Mouse (Mus musculus): ENCODE measurements around the gene Wfikkn1. TPM values are rescaled to one million over a fixed set of nuclear protein-coding genes. Genes with fewer than 3 reads are reported as not detected.
A peak's percentile ranks its signal among the peaks of the same experiment; 100 is the strongest.

The Wfikkn1 gene
- total RNA-seq, 2 experiments from 2014 or later, result 0.12 to 0.37 TPM

DNA sequence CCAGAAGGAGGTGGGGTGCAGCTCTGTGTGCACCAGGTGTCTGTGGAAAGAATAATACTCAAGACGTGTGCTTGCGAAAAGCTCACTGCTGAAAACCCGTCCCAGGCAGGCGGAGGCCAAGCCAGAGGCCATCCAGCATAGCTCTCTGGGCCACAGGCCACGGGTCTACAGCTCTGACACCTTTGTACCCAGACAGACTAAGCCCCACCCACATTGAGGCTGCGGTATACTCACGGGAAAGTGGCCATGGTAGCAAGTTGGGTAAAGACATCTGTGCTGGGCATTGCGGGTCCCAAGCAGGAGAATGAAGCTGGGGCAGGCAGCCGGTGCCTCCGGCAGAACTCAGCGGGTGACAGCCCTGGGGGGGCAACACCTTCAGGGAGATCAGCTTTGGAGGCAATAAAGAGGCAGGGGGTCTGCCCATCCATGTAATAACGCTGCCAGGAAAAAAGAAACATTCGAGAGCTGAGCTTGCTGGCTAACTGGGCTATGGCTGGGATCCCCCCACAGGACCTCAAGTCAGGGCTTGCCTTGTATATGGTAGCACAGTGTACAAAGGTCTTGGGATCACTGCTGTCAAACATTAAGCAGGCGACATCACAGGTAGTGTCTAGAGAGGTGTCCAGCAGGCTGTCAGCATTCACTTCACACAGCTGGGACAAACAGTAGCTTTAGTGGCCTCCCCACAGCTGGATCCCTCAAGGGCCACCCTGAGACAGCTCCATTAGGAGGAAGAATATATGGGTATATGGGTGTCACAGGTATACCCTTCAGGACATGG, 41.0 kb downstream of the Wfikkn1 start:
- no peak for ATAC-seq (replicated peaks; ENCODE audit: poor library complexity)

DNA sequence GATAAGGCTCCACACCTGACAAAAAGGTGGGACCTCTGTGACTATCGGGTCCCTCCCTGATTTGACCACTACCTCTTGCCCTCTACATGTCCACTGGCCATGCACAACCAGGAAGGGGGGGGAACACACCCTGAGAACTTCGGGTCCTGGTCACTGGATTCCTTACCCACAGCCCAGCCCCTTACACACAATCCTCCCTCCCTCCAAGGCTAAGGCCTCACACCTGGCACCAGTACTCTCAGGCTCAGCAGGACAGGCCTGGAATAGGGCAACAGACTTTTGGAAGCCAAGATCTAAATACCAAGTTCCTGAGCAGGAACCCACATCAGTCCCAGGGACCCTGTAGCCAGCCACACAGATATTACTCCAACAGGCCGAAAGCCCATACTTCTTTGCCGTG, 41.8 kb downstream of the Wfikkn1 start:
- no peak for ATAC-seq (replicated peaks; ENCODE audit: poor library complexity)

DNA sequence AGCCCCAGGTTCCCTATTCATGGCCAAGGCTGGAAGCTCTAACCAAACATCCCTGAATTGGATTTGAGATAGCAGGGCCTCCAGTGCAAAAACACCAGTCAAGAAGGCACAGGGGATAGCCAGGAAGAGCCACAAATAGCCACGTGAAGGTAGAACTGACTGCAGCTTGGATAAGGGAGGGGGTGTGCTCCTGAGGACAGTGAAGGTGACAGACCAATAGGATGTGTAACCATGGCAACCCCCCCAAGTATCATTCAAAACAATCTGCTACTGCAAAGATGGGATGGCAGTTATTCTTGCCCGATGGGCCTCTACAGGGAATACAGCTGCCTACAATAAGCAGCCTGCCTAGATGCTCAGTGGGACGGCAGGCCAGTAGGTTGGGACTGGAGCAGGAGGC, 43.1 kb downstream of the Wfikkn1 start:
- no peak for ATAC-seq (replicated peaks; ENCODE audit: poor library complexity)

DNA sequence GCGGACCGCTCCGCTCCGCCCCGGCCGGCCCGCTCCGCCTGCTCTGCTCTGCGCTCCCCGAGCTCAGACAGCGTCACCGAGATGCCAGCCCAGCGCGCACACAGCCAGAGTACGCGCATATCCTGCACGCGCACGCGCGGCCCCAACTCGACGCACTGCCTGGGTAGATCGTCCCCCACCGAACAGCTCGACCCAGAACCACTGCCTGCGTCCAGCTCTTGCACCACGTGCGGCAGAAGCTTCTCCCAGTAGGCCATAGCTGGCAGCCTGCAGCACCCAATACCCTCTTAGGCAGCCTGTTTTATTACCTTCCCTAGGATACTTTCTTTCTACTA, 43.6 kb downstream of the Wfikkn1 start, which contains the start of gene Rhbdl1:
TSS of gene Rhbdl1 (minus strand) at position 220 of the 335 bp plus-strand sequence.
- ATAC-seq (replicated peaks; ENCODE audit: poor library complexity), result peak; percentile 48

DNA sequence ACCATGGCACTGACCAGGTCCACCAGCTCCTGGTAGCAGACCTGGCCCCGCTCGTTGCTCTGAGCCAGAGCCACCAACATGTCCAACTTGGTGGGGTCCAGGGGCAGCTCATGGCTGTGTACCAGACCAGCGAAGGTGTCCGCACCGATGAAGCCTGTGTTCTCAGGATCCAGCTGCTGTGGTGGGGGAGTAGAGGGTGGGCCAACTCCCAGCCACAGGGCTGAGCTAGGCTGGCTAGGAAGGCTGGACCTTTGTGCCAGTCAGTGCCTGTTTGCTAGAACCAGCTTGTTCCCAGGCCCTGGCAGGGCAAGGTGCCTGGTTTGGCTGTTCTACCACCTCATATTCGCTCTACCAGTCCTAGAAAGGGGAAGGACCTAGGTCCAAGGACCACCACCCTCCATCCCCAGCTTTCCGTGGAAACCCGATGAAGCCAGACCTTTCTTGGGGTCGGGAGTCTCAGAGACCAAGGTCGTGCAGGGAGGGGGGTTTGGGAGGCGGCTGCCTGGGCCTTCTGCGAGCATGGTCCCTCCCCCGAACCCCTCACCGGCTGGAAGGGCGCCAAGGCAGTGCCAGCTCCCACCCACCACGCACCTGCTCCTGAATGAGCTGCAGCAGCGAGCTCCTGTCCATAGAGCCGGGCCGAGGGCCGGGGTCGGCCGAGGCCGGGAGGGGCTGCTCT, 44.1 kb downstream of the Wfikkn1 start:
- ATAC-seq (replicated peaks; ENCODE audit: poor library complexity), result no peak

DNA sequence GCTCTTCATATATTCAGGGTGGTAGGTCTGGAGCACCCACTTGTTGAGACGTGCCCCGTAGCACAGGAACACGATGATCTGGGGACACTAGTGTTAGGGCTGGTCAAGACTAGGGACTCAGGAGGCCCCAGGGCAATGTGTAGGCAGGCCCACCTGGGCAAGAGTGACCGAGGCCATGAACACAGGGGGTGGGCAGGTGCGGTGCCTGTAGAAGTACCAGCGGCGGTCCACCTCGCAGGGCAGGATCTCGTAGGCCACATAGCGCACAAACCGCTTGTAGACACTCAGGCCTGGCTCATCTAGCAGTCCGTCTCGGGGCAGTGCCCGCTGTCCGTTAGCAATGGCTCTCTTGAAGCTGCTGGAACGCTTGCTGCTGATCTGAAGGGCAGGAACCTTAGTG, 44.8 kb downstream of the Wfikkn1 start:
- no peak for ATAC-seq (replicated peaks; ENCODE audit: poor library complexity)

DNA sequence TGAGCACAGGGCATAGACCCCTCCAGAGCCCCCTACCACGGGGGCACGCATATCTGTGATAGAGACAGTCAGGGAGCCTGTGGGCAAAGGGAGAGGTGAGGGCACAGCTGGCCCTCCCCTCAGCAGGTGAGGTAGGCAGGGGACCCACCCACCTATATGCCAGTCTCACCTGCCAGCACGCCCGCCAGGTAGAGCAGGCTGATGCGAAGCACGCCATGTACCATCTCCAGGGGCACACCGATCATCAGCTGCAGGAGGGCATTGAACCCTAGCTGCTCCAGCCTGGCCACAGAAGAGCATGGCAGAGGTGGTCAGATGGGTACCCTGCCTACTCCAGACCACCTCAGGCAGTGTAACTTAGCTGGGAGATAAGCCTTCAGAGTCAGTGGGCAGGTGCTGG, 45.4 kb downstream of the Wfikkn1 start:
- ATAC-seq (replicated peaks; ENCODE audit: poor library complexity), result no peak

DNA sequence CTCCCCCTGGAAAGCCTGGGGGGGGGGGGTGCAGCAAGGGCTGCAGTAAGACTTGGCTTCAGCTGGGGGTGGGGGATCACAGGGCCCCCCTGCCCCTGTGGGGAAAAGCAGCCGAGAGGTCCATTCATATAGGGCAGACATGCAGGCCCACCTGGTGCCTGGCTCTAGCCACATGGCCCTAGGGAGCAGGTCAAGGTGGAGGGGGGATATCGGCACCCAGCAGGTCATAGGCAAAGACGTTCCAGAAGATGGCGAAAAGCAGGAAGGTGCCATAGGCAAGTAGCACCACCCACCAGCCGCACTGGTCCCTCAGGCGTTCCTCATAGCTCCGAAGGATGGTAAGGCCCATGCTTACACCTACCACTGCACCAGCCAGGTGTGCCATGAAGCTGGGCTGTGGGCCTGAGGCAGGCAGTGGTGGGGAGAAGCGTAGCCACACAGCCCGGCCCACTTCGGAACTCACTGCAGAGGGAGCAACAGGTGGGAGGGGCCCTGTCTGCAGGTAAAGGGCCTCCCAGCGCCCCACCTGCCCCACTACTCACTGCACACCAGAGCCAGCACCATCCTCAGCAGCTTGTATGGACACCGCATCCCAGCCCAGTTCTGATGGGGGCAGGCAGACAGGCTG, 45.9 kb downstream of the Wfikkn1 start:
- no peak for ATAC-seq (replicated peaks; ENCODE audit: poor library complexity)

DNA sequence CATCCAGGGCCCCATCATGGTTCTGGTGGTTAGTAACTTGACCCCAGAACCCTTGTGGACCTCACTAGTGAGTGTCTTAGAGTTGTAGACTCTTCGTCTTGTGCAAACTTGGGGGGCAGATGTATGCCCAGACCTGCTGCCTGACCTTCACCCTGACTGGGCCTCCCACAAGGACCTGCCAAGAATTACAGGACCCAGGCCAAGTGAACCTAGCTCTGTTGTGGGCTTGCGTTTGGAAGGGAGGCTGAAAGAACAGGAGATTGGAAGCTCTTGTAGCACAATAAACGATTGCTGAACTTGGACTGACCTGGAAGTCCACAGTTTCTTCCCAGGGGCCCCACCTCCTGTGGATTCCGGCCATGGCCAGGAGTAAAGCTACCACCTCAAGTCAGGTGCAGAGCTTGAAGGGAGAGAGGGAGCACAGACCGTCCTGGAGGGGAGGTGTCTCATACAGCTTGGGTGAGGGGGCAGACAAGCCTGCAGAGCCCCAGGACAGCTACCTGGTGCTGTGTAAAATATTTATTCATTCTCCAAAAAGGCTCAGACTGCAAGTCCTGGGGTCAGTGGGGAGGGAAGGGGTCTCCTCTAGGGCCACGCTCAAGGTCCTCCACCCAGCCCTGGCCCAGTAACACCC, 46.6 kb downstream of the Wfikkn1 start:
- ATAC-seq (replicated peaks; ENCODE audit: poor library complexity), result no peak

DNA sequence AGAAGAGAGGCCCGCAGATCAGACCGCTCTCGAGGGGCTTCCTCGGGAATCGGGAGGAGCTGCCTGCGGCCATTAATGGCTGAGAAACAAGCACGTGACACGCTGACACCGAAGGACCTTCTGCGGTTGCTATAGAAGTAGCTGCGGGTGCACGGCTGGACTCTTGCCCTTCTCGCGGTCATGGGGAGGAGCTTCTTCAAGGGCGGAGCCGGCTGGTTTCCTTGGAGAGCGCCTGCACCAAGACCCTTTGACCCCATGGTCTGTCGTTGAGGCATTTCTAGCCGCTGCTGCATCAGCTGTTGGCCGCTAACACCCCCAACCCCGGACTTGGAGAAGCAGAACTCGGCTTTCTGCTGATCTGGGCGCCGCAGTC, 47.4 kb downstream of the Wfikkn1 start, which contains the start of gene Stub1:
TSS of gene Stub1 (minus strand) at position 114 of the 373 bp plus-strand sequence.
- ATAC-seq (replicated peaks; ENCODE audit: poor library complexity), result peak; percentile 38

DNA sequence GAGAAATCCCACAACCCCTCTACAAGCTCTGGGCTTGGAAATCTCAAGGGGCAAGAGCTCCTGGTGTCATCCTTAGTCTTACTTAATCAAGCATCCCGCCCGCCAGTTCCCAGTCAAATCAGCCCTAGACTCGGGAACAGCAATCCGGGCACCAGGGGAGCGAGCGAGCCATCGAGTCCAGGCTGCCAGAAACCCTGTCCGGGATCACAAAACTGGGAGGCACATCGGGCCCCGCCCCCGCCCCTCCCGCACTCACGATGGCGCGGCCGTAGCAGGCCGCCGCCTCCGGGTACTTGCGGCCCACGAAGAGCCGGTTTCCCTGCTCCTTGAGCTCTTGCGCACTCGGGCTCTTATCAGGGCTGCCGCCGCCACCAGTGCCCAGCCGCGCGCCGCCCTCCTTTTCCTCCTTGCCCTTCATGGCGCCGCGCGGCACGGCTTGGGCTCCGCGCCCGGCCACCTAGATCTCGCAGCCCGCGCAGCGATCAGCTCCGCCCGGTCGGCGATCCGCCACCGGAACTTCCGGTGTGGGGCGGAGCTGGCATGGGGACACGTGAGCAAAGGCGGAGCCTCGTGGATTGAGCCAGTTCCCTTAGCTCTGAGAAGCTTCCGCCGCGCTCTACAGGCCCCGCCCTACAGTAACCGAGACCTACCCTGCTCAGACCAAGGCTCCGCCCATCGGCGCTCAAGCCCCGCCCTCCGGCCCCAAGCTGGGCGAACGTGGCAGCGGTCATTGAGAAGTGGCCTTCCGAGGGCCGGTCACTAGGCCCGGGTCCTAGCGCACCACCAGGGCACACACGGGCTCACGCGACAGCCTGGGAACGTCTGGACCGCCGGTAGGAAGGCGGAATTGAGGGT, 48.0 kb downstream of the Wfikkn1 start:
- peak; percentile 71 for ATAC-seq (replicated peaks; ENCODE audit: poor library complexity)

DNA sequence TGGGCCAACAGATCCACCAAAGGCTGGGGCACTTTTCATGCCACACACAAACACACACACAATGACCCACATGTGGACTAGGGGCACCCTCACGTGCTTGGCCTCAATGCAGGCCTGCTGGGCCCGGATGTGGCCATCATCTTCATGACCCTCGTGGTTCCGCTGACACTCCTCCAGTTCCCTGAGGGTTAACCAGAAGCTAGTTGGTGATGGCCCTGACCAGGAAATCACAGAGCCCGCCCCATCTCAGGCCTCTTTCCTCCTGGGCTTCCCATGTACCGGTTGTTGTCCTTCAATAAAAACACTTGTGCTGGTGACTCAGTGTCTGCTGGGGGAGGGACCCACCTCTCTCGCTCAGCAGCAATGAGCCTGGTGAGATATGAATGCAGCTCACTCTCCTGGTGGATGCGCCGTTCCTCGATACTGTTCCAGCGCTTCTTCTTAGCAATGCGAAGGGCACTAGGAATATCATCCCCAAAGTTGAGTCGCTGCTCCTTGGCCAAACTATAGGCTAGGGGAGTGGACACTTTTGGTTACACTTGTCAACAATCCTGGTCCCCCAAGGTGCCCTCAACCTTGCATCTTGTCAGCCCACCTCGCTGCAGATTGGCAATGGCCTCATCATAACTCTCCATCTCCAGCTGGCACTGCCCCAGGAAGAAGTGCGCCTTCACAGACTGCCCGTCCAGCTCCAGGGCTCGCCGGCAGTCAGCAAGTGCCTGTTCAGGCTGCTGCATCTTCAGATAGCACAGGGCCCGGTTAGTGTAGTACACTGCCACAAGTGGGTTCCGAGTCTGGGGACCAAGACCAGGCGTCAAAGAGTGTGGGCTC, 49.0 kb downstream of the Wfikkn1 start:
- no peak for ATAC-seq (replicated peaks; ENCODE audit: poor library complexity)

DNA sequence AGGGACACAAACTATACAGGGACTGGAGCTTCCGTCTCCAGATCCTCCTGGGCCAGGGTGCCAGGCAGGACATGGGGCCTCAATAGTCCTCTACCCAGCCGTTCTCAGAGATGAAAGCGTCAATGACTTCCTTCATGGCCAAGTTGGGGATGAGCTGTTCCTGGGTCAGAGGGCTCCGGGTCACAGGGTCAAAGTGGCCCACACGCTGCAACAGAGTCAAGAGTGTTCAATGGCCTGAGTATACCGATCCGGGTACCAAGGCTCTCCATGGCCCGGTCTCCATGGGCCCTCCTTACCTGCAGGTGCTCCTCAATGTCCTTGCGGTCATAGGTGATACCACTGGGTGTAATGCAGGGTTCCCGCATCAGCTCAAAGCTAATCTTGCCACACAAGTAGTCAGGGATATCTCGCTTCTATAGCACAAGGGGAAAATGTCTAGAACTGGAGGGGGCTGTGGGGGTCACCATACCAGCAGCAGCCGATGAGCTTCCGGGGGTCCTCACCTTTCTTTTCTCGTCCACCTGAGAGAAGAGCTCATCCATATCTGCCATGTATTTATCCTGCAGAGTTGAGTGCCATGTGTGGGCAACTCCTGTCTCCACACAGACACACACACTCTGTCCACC, 49.7 kb downstream of the Wfikkn1 start:
- ATAC-seq (replicated peaks; ENCODE audit: poor library complexity), result no peak

DNA sequence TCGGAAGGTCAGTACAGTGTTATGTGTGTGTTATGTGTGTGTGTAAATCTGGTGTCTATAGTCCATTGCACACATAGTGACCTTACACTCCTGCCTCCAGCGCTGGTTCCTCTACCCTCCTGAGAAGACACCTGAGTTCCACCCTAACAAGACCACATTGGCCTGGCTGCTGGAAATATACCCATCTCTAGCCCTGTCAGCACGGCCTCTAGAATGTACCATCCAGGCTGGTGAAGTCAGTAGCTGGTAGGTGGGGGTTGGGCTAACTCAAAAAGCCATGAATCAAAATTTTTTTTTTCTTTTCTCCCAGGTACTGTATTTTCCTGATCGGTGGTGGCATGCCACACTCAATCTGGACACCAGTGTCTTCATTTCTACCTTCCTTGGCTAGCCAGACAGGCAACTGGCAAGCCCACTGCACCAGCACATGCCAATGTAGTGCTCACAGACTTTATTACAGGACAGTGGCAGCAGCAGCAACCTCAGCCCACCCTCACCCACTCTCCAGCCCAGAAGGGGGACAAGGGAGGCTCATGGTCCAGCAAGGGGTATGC, 50.4 kb downstream of the Wfikkn1 start:
- ATAC-seq (replicated peaks; ENCODE audit: poor library complexity), result no peak

DNA sequence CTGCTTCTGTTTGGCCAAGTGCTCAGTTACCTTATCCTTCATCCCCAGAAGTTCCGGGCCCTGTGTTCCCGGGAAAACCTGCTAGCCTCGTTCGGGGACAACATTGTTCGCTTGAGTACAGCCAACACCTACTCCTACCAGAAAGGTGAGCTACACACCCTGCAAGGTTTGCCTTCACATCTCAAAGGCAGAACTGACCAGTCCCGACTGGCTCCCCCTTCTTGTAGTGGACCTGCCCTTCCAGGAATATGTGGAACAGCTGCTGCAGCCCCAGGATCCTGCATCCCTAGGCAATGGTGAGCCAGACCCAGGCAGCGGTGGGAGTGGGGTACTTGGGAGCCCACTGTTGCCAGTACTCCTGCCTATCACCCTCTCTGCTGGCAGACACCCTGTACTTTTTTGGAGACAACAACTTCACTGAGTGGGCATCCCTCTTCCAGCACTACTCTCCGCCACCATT, 51.1 kb downstream of the Wfikkn1 start:
- no peak for ATAC-seq (replicated peaks; ENCODE audit: poor library complexity)

DNA sequence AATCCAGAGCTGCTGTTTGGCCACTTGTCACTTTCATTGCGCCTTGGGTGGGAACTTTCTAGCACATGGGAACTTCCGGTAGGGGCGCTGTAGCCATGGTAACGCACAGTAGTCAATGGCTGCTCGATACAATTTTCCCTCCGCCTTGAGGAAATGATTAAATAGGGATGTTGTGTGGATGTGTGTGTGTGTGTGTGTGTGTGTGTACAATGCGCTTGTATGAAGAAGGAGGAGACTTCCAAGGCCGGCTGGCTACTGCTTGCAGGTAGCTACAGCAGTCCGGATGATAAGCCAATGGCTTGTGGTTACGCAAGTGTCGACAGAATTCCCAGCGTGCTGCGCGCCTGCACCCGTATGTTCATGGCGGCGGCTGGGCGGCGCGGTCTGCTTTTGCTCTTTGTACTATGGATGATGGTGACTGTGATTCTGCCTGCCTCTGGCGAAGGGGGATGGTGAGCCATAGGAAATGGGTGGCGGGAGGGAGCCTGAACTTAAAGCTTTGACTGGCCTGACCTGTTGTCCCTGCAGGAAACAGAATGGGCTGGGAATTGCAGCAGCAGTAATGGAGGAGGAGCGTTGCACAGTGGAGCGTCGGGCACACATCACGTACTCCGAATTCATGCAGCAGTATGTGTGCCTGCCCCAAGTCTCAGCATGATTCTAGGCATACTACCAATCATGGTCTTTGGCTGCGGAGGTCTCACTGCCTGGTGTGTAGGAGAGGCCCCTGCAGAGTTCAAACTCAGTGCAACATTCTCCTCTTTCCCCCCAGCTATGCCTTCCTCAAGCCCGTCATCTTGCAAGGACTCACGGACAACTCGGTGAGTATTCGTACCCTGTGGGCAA, 51.7 kb downstream of the Wfikkn1 start, which contains the start of gene Jmjd8:
TSS of gene Jmjd8 (plus strand) at position 156 of the 846 bp plus-strand sequence.
- ATAC-seq (replicated peaks; ENCODE audit: poor library complexity), result peak; percentile 56

DNA sequence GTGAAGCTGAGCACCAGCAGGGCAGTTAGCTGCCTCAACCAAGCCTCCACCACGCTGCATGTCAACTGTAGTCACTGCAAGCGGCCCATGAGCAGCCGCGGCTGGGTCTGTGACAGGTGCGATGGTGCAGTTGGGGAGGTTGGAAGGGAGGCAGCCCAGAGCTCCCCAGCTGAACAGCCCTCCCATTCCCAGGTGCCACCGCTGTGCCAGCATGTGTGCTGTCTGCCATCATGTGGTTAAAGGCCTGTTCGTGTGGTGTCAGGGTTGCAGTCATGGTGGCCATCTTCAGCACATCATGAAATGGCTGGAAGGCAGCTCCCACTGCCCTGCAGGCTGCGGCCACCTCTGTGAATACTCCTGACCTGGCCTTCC, 52.4 kb downstream of the Wfikkn1 start:
- no peak for ATAC-seq (replicated peaks; ENCODE audit: poor library complexity)
